In the genomic region with DNA sequence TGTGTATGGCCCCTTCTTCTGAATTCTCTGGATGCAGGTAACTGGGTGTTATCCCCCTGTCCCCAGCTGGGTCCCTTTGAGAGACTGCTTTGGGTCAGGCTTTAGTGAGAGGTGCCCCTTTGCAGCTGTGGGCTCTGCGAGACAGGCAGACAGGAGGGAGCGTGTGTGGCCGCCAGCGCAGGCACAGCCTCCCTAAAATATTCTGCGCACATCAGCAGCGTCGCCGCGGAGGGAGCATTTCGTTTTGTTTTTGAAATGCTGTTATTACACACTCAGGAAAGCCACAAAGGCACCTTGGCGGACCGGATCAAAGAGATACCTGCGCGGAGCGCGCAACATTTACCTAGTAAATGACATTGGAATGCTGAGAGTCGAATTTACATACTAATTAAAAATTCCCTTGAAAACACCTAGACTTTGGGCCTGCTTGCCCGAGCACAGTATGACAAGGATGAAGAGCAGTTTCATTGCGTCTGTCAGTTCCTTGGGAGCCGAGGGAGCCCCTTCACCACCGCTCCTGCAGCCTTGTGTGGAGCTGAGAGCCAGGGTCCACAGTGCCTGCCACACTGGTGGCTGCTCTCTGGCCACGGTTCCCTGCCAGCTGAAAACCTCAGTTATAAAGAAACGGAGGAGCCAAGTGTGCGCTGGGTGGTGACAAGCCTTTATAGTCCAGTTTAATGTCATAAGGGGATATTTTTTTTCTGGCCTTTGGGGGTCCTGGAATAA, we compare ENCODE assay signal across 9 mouse cellular contexts.
DNase-seq lines count a peak whose midpoint lies in the region; ATAC-seq and TF ChIP-seq lines count a peak whose summit lies in the region.
"Had no signal": no experiment of that assay in that cellular context is flagged by ENCODE, and none has a peak within 500 bp of the region (broad histone marks: within the 10 kb centered on the region; RNA-seq: fewer than 3 reads in every experiment).

No protein-coding gene starts in this region.

- DNase-seq in kidney, postnatal 0 days (ENCODE audit: low spot score): no peak
- no peak for DNase-seq in kidney, adult 11 months
- DNase-seq in embryonic facial prominence, embryonic 14.5 days (ENCODE audit: low spot score): no peak
- DNase-seq in thymus, postnatal 25 days: no peak
- DNase-seq in spleen, postnatal 36 days (ENCODE audit: low spot score in 2 of 2): no peak
- DNase-seq: right cerebral cortex, postnatal 25 days; thymus, adult 2 months had no signal

- no peaks in the 10 kb centered on the region for H3K9me3 ChIP-seq in kidney, postnatal 0 days (replicated peaks; ENCODE audit: low read length)
- no peaks in the 10 kb centered on the region for H3K9me3 ChIP-seq in embryonic facial prominence, embryonic 14.5 days (ENCODE audit: control insufficient read depth, low read length)
- H3K9me3 ChIP-seq in hindbrain, embryonic 12.5 days (replicated peaks): no peaks in the 10 kb centered on the region
- no peaks in the 10 kb centered on the region for H3K9me3 ChIP-seq in midbrain, embryonic 16.5 days (replicated peaks; ENCODE audit: control insufficient read depth, low read length, poor library complexity, severe bottlenecking)

- H3K36me3 ChIP-seq in kidney, postnatal 0 days (ENCODE audit: insufficient read depth, low read length): no peaks in the 10 kb centered on the region
- no peaks in the 10 kb centered on the region for H3K36me3 ChIP-seq in embryonic facial prominence, embryonic 14.5 days (ENCODE audit: control insufficient read depth, insufficient read depth, low read length)
- H3K36me3 ChIP-seq in hindbrain, embryonic 12.5 days: no peaks in the 10 kb centered on the region
- no peaks in the 10 kb centered on the region for H3K36me3 ChIP-seq in midbrain, embryonic 16.5 days (ENCODE audit: control insufficient read depth, insufficient read depth, low read length)

- 16% methylated on average over 24 of the region's 24 CpGs for WGBS in kidney, postnatal 0 days
- WGBS in embryonic facial prominence, embryonic 14.5 days: 14% methylated on average over 24 of the region's 24 CpGs
- WGBS in hindbrain, embryonic 12.5 days: 12% methylated on average over 24 of the region's 24 CpGs
- WGBS in midbrain, embryonic 16.5 days: 9% methylated on average over 24 of the region's 24 CpGs

- H3K4me1 ChIP-seq in kidney, postnatal 0 days (replicated peaks; ENCODE audit: insufficient read depth, low read length): 0 out of 2 replicates have a peak, but pooled peaks cover 4% of the 10 kb centered on the region
- peaks cover 22% of the 10 kb centered on the region for H3K4me1 ChIP-seq in embryonic facial prominence, embryonic 14.5 days (ENCODE audit: control insufficient read depth, insufficient read depth, low read length)
- H3K4me1 ChIP-seq in hindbrain, embryonic 12.5 days: peaks cover 19% of the 10 kb centered on the region
- H3K4me1 ChIP-seq in midbrain, embryonic 16.5 days (ENCODE audit: control insufficient read depth, insufficient read depth, low read length): peaks cover 11% of the 10 kb centered on the region; the same call in 1 of the 2 replicates

- TF ChIP-seq CTCF in kidney, postnatal 0 days (IDR thresholded peaks at IDR 0.05; ENCODE audit: low read depth): no peak

- H3K4me3 ChIP-seq in kidney, postnatal 0 days (replicated peaks; ENCODE audit: low read depth, low read length): no peak overlapping the region
- H3K4me3 ChIP-seq in embryonic facial prominence, embryonic 14.5 days (ENCODE audit: low read depth, low read length): no peak overlapping the region
- peak overlapping the region; percentile 10 for H3K4me3 ChIP-seq in hindbrain, embryonic 12.5 days
- peak overlapping the region; percentile 26 for H3K4me3 ChIP-seq in midbrain, embryonic 16.5 days (ENCODE audit: low read depth, low read length)

- H3K27ac ChIP-seq in kidney, postnatal 0 days: no peak overlapping the region
- H3K27ac ChIP-seq in embryonic facial prominence, embryonic 14.5 days (replicated peaks; ENCODE audit: low read depth, low read length): no peak overlapping the region
- H3K27ac ChIP-seq in hindbrain, embryonic 12.5 days: no peak overlapping the region
- peak overlapping the region; percentile 66; the same call in 1 of the 2 replicates for H3K27ac ChIP-seq in midbrain, embryonic 16.5 days (ENCODE audit: low read length)

- H3K27me3 ChIP-seq in kidney, postnatal 0 days (ENCODE audit: insufficient read depth, low read length): peaks cover 8% of the 10 kb centered on the region; the same call in 1 of the 2 replicates
- 0 out of 2 replicates have a peak, but pooled peaks cover 3% of the 10 kb centered on the region for H3K27me3 ChIP-seq in embryonic facial prominence, embryonic 14.5 days (replicated peaks; ENCODE audit: control insufficient read depth, insufficient read depth, low read length)
- peaks cover 19% of the 10 kb centered on the region for H3K27me3 ChIP-seq in hindbrain, embryonic 12.5 days
- H3K27me3 ChIP-seq in midbrain, embryonic 16.5 days (ENCODE audit: control insufficient read depth, insufficient read depth, low read depth, low read length): no peaks in the 10 kb centered on the region

- no peak for ATAC-seq in kidney, postnatal 0 days (replicated peaks; ENCODE audit: low FRiP score, low read depth)
- no peak for ATAC-seq in embryonic facial prominence, embryonic 14.5 days (ENCODE audit: low read depth)
- ATAC-seq in hindbrain, embryonic 12.5 days (ENCODE audit: low FRiP score): no peak
- ATAC-seq in midbrain, embryonic 16.5 days: peak; percentile 82

- H3K9ac ChIP-seq in kidney, postnatal 0 days (ENCODE audit: low read depth, low read length): no peak overlapping the region
- H3K9ac ChIP-seq in embryonic facial prominence, embryonic 14.5 days (ENCODE audit: low read depth, low read length): 0 out of 2 replicates have a peak overlapping the region, but pooled peaks have one; percentile 34
- H3K9ac ChIP-seq in hindbrain, embryonic 12.5 days: 0 out of 2 replicates have a peak overlapping the region, but pooled peaks have one; percentile 10
- peak overlapping the region; percentile 60 for H3K9ac ChIP-seq in midbrain, embryonic 16.5 days (ENCODE audit: low read depth, low read length)

- H3K4me2 ChIP-seq in kidney, postnatal 0 days (ENCODE audit: low read length): peak overlapping the region; percentile 43
- peak overlapping the region; percentile 40 for H3K4me2 ChIP-seq in embryonic facial prominence, embryonic 14.5 days (ENCODE audit: low read depth, low read length)
- H3K4me2 ChIP-seq in hindbrain, embryonic 12.5 days (replicated peaks): peak overlapping the region; percentile 46
- H3K4me2 ChIP-seq in midbrain, embryonic 16.5 days (ENCODE audit: low read length): peak overlapping the region; percentile 56

Comparison
In these comparisons a context has a peak if more than half of its experiments do, and no peak if none do; other contexts are left out.
1. H3K4me3 ChIP-seq: peak in hindbrain, embryonic 12.5 days (single experiment) and midbrain, embryonic 16.5 days (single experiment); none in kidney, postnatal 0 days (single experiment) and embryonic facial prominence, embryonic 14.5 days (single experiment).
2. Peak in every context shown above with its lines, with median percentiles within 50 percentile points of each other: H3K4me2 ChIP-seq.